Mouse (Mus musculus): Measurements from ENCODE around the gene Gm8765.
"Not testable (repeated sequence)": the region's sequence is repeated elsewhere in the genome, so short reads cannot be mapped to it uniquely, and the experiment has no call there.

Gene Gm8765

DNA sequence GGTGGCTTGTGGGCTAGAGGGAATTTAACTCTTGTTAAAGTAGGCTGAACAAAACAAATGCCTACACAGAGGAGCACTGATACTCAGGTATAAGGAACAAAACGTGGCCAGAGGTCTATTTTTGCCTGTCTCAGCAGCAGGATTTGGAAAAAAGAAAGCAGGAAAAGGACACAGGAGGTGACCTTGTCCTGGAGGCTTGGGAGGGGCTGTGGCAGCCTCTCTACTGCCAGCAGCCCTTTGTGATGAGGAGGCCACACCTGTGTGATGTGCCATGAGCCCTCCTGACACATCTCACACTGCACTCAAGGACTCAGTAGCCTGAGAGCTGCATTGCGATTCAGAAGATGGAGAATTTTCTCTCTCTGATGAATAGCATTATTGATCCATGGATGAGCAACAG lies at the start of gene Gm8765:
Gm8765 (plus strand) TSS at position 301 of the 400 bp plus-strand sequence.
- DNase-seq (ENCODE audit: low read depth, low spot score) = not testable (repeated sequence)

GRCm38 (mm10) chr13:50648771-50649170 lies 49.3 kb upstream of the Gm8765 start:
- not testable (repeated sequence) for DNase-seq (ENCODE audit: low read depth, low spot score)

DNA sequence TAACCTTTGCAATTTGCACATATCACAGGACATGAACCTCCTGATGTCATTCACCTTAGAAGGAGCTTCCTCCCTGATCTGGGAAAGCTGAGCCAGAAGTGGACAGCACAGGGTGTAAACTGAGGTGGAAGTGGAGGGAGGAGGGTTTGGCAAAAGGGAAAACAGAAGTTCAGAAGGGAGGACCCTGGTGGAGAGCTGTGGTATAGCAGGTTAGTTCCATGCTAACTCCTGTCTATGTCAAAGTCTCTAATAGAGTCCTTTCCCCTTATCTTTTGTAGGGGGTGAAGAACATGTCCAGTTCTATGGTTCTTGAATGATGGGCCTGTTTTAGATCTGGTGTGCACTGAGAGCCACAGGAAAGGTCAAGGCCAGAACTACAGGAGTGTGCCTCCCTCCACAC lies 52.2 kb downstream of the Gm8765 start:
- not testable (repeated sequence) for DNase-seq (ENCODE audit: low read depth, low spot score)

DNA sequence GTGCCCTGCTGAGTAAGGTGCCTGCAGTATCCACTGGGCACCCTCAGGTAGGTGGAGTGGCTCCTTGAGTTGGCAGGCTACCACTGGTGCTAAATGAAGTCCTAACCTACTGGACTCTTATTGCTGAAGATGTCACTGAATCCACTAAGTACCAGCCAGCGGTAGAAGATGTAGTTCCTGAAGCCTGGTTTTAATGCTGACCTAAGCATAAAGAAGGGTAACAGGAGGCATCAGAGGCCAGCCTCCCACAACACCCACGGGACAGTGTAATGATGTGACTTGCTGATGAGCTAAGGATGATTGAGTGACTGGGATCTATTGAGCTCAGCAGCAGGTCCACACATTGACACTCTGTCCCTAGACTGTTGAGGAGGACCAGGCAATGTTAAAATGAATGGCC lies 53.6 kb downstream of the Gm8765 start:
- no peak for DNase-seq (ENCODE audit: low read depth, low spot score)

- not testable (repeated sequence) for DNase-seq (ENCODE audit: low read depth, low spot score)
Measured at GRCm38 (mm10) chr13:50752961-50753360, 54.8 kb downstream of the Gm8765 start.

Data from ES-CJ7 (cell line).